Mouse (Mus musculus) limb, embryonic 14.5 days (tissue): ENCODE measurements around the gene Lrrc8c. TPM values are rescaled to one million over a fixed set of nuclear protein-coding genes. Genes with fewer than 3 reads are reported as not detected.

Experiments
- ATAC-seq: fragments of 200-750 bp; cut with Nextera tagmentation; 2 replicates; pipeline ENCODE4 v1.8.0; 2017; ENCODE audit warnings: low read depth, moderate number of reproducible peaks, moderate TSS enrichment; ENCODE audit not compliant: low FRiP score
- DNase-seq: peaks from one replicate; pipeline ENCODE4 v3.0.0-alpha.2; 2015; ENCODE audit warnings: low spot score
- H3K27ac ChIP-seq: fragments of 300-500 bp; sonication (generic); replicated peaks from 2 replicates; pipeline ENCODE4 v1.5.1; 2014; ENCODE audit warnings: low read depth, mild to moderate bottlenecking, low read length, moderate library complexity, mixed read lengths
- H3K27me3 ChIP-seq: fragments of 300-500 bp; sonication (generic); 2 replicates; pipeline ENCODE4 v1.6.1; 2014; ENCODE audit warnings: low read length, mixed read lengths; ENCODE audit not compliant: control insufficient read depth, insufficient read depth
- H3K36me3 ChIP-seq: fragments of 300-500 bp; sonication (generic); 2 replicates; pipeline ENCODE4 v1.6.1; 2014; ENCODE audit warnings: mild to moderate bottlenecking, low read length, moderate library complexity, mixed read lengths; ENCODE audit not compliant: control insufficient read depth, insufficient read depth
- H3K4me1 ChIP-seq: fragments of 300-500 bp; sonication (generic); 2 replicates; pipeline ENCODE4 v1.6.1; 2014; ENCODE audit warnings: antibody characterized with exemption, low read length, mixed read lengths; ENCODE audit not compliant: control insufficient read depth, insufficient read depth
- H3K4me2 ChIP-seq: fragments of 300-500 bp; sonication (generic); replicated peaks from 2 replicates; pipeline ENCODE4 v1.6.1; 2014; ENCODE audit warnings: low read depth, mild to moderate bottlenecking, low read length, moderate library complexity; ENCODE audit not compliant: severe bottlenecking
- H3K4me3 ChIP-seq: fragments of 300-500 bp; sonication (generic); replicated peaks from 2 replicates; pipeline ENCODE4 v1.5.1; 2014; ENCODE audit warnings: low read length
- H3K9ac ChIP-seq: fragments of 300-500 bp; sonication (generic); 2 replicates; pipeline ENCODE4 v1.6.1; 2014; ENCODE audit warnings: mild to moderate bottlenecking, low read depth, low read length, moderate library complexity; ENCODE audit not compliant: severe bottlenecking
- H3K9me3 ChIP-seq: fragments of 300-500 bp; sonication (generic); 2 replicates; pipeline ENCODE4 v1.6.1; 2016; ENCODE audit warnings: low read length; ENCODE audit not compliant: control insufficient read depth
- POLR2A ChIP-seq: fragments of 200-500 bp; IDR thresholded peaks from 2 replicates; pipeline ENCODE4 v1.8.0; 2012; ENCODE audit warnings: inconsistent platforms, mild to moderate bottlenecking, moderate library complexity, borderline replicate concordance; ENCODE audit not compliant: insufficient read depth, insufficient read length; ENCODE audit errors: extremely low read depth
- WGBS: fragments of 180-500 bp; shearing (Covaris S2); extraction: QIAGEN DNeasy Blood & Tissue Kit; methylation state at CpG from one replicate; pipeline ENCODE4 v1.1.7; 2014; 5-methylcytosine and 5-hydroxymethylcytosine counted together
- polyA plus RNA-seq, 2 experiments: library from polyadenylated mRNA; depleted of rRNA in 1 of 2; stranded (reverse) in 1 of 2; unstranded in 1 of 2; fragments of >200 nt; fragmentation: Nextera tagmentation in 1 of 2; extraction: Ambion mirVana in 1 of 2; gene quantifications; 2 replicates each; pipeline versions ENCODE4 v1.2.1 to v1.2.3; 2012 to 2014

The Lrrc8c gene
- polyA plus RNA-seq, 2 experiments: 13.0 to 19.7 TPM

- ATAC-seq (no peak), DNase-seq (no peak)
- Histone ChIP-seq H3K4me3 (no peak overlapping the region), H3K27me3 (no peaks in the 10 kb centered on the region), H3K27ac (no peak overlapping the region), H3K4me1 (no peaks in the 10 kb centered on the region), H3K4me2 (no peak overlapping the region), H3K36me3 (no peaks in the 10 kb centered on the region), H3K9ac (no peak overlapping the region), H3K9me3 (no peaks in the 10 kb centered on the region)
- TF ChIP-seq POLR2A: no peak
- 78% methylated on average over 1 of the region's 1 CpGs for WGBS
Measured at GRCm38 (mm10) chr5:105551808-105552207, 32.6 kb downstream of the Lrrc8c start.

DNA sequence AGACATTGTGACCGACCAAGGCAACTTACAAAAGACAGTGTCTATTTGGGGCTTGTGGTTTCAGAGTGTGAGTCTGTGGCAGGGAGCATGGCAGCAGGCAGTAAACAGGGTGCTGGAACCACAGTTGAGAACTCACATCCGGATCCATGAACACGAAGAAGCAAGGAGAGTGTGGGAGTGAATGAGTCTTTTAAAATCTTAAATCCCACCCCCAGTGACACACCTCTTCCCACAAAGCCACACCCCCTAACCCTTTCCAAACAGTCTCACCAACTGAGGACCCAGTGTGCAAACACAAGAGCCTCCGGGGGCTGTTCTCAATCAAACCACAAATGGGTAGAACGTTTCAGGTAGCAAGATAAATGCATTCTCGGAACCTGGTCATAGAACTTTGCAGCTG is 37.1 kb downstream of the Lrrc8c start:
- ATAC-seq: no peak

DNA sequence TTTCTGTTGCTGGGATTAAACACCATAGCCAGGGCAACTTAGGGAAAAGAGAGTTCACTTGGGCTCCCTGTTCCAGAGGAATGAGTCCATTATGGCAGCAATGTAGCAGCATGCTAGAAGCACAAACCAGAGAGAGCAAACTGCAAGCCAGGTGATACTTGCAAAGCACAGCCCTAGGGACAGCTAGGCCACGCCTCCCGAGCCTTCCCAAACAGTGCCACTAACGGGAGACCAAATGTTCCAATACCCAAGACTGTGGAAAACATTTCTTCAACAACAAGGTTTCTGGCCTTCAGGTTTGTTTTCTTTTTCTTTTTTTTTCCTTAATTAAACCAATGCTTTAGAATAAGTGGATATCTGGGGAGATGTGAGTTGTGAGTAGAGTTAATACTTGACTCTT is 38.2 kb downstream of the Lrrc8c start:
- Histone ChIP-seq H3K27ac (no peak overlapping the region), H3K36me3 (no peaks in the 10 kb centered on the region), H3K4me3 (no peak overlapping the region), H3K4me2 (no peak overlapping the region), H3K27me3 (no peaks in the 10 kb centered on the region), H3K9me3 (no peaks in the 10 kb centered on the region), H3K4me1 (no peaks in the 10 kb centered on the region), H3K9ac (no peak overlapping the region)
- 88% methylated on average over 3 of the region's 3 CpGs for WGBS
- DNase-seq (no peak), ATAC-seq (no peak)
- no peak for TF ChIP-seq POLR2A

More for the DNA sequence above, 37.1 kb downstream of the Lrrc8c start:
- no peak for DNase-seq
- H3K9ac ChIP-seq: no peak overlapping the region
- no peak for TF ChIP-seq POLR2A
- 86% methylated on average over 6 of the region's 6 CpGs for WGBS
- H3K36me3 ChIP-seq: no peaks in the 10 kb centered on the region
- H3K9me3 ChIP-seq: no peaks in the 10 kb centered on the region
- H3K27ac ChIP-seq: no peak overlapping the region
- no peak overlapping the region for H3K4me2 ChIP-seq
- no peak overlapping the region for H3K4me3 ChIP-seq
- H3K4me1 ChIP-seq: no peaks in the 10 kb centered on the region
- no peaks in the 10 kb centered on the region for H3K27me3 ChIP-seq

DNA sequence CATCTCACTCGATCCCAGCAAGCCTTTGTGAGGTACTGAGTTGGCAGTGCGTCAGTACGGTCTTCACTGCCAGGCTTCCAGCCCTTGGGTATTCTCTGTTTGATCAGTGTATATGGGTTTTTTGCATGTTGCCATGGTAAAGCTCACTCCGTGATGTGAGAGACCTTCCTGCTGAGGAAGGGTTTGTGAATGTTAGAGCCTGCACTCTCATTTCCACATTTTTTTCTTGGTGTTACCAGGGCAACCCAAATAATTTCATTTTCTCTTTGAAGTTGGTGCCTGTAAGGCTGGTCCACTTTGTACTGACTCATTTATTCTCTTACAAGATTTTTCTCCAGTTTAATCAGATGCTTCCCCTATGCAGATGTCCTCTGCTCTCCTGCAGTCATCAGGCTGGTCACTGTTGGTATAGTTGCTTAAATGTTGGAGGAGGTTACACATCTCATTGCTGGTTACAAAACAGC is 38.6 kb downstream of the Lrrc8c start:
- Histone ChIP-seq H3K9me3 (no peaks in the 10 kb centered on the region), H3K27me3 (no peaks in the 10 kb centered on the region), H3K4me2 (no peak overlapping the region), H3K4me3 (no peak overlapping the region), H3K27ac (no peak overlapping the region), H3K4me1 (no peaks in the 10 kb centered on the region), H3K36me3 (no peaks in the 10 kb centered on the region), H3K9ac (no peak overlapping the region)
- no peak for TF ChIP-seq POLR2A
- 81% methylated on average over 4 of the region's 4 CpGs for WGBS
- DNase-seq (no peak), ATAC-seq (no peak)

DNA sequence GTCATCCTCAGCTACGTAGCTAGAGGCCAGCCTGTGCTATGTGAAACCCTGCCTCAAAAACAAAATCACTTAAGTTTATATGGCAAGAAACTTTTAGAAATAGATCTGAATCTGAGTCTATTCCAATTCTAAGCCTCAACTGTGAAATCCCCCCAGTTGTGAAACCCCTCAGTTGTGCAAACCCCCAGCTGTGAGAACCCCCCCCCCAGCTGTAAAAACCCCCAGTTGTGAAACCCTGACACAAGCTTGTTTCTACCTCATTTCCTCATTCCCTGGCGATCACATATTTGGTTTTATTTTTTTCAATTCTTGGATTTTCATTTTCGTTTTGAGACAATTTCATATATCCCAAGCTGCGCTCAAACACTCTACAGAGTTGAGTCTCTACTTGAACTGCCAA is 39.3 kb downstream of the Lrrc8c start:
- no peak for DNase-seq
- H3K36me3 ChIP-seq: no peaks in the 10 kb centered on the region
- no peak overlapping the region for H3K9ac ChIP-seq
- WGBS: 90% methylated on average over 4 of the region's 4 CpGs
- H3K27ac ChIP-seq: no peak overlapping the region
- no peak overlapping the region for H3K4me3 ChIP-seq
- ATAC-seq: no peak
- no peaks in the 10 kb centered on the region for H3K27me3 ChIP-seq
- no peak for TF ChIP-seq POLR2A
- H3K4me2 ChIP-seq: no peak overlapping the region
- H3K9me3 ChIP-seq: no peaks in the 10 kb centered on the region
- no peaks in the 10 kb centered on the region for H3K4me1 ChIP-seq

DNA sequence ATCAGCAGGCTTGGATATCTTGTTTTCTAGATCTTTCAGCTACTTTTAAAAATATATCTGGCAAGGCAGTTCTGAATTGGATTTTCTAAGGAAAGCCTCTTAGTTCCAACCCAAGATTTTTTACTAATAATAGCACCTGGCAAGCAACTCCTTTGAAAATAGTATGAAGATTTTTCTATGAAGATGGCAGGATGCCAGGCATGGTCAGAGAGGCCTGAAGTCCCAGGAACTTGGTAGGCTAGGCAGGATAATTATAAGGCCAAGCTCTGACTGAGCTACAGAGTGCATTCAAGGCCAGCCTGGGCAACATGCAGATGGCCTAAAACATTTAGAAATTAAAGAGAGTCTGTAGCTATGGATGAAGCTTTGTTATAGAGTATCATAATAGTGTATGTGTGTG is 42.7 kb downstream of the Lrrc8c start:
- no peaks in the 10 kb centered on the region for H3K36me3 ChIP-seq
- no peaks in the 10 kb centered on the region for H3K9me3 ChIP-seq
- H3K4me2 ChIP-seq: no peak overlapping the region
- no peak overlapping the region for H3K9ac ChIP-seq
- no peak for TF ChIP-seq POLR2A
- ATAC-seq: no peak
- 0 out of 2 replicates have a peak, but pooled peaks cover 5% of the 10 kb centered on the region for H3K4me1 ChIP-seq
- no peaks in the 10 kb centered on the region for H3K27me3 ChIP-seq
- H3K4me3 ChIP-seq: no peak overlapping the region
- no peak overlapping the region for H3K27ac ChIP-seq
- no peak for DNase-seq
